Mouse (Mus musculus): ENCODE data around the gene Gm49380. TPM values are rescaled to one million over a fixed set of nuclear protein-coding genes. Genes with fewer than 3 reads are reported as not detected.

Gene Gm49380
- total RNA-seq (2022), result under 1 TPM in 2 of 4 experiments, not detected in 2; 0.67 to 0.78 TPM

GRCm38 (mm10) chr9:44113105-44113789, at the start of gene Gm49380, which contains the start of gene Rnf26:
Gm49380 (minus strand) TSS chr9:44113500.
Rnf26 (minus strand) TSS chr9:44113517.
- DNase-seq (ENCODE audit: low spot score in 2 of 2), result peak; percentile 87 to 96

GRCm38 (mm10) chr9:44159886-44160285, 46.6 kb upstream of the Gm49380 start:
- no peak for DNase-seq (ENCODE audit: low spot score in 2 of 2)

GRCm38 (mm10) chr9:44147290-44147689, 34.0 kb upstream of the Gm49380 start:
- DNase-seq (ENCODE audit: low spot score in 2 of 2), result no peak

- no peak for DNase-seq (ENCODE audit: low spot score in 2 of 2)
Measured at GRCm38 (mm10) chr9:44144718-44145060, 31.4 kb upstream of the Gm49380 start.

GRCm38 (mm10) chr9:44144023-44144717, 30.9 kb upstream of the Gm49380 start:
- no peak for DNase-seq (ENCODE audit: low spot score in 2 of 2)

GRCm38 (mm10) chr9:44143421-44143820, 30.1 kb upstream of the Gm49380 start:
- DNase-seq (ENCODE audit: low spot score in 2 of 2), result no peak

GRCm38 (mm10) chr9:44141951-44142350, 28.7 kb upstream of the Gm49380 start:
- no peak for DNase-seq (ENCODE audit: low spot score in 2 of 2)

- DNase-seq (ENCODE audit: low spot score in 2 of 2), result no peak
Measured at GRCm38 (mm10) chr9:44137846-44138245, 24.5 kb upstream of the Gm49380 start.

- DNase-seq (ENCODE audit: low spot score in 2 of 2), result no peak
Measured at GRCm38 (mm10) chr9:44135731-44136411, 22.6 kb upstream of the Gm49380 start.

- DNase-seq (ENCODE audit: low spot score in 2 of 2), result no peak
Measured at GRCm38 (mm10) chr9:44134851-44135730, 21.8 kb upstream of the Gm49380 start.

- DNase-seq (ENCODE audit: low spot score in 2 of 2), result no peak
Measured at GRCm38 (mm10) chr9:44134101-44134850, 21.0 kb upstream of the Gm49380 start, which contains the start of gene Mcam. Mcam (plus strand) TSS chr9:44134469.

GRCm38 (mm10) chr9:44133287-44133686, 20.0 kb upstream of the Gm49380 start:
- no peak for DNase-seq (ENCODE audit: low spot score in 2 of 2)

GRCm38 (mm10) chr9:44132200-44132599, 18.9 kb upstream of the Gm49380 start:
- no peak for DNase-seq (ENCODE audit: low spot score in 2 of 2)

GRCm38 (mm10) chr9:44131276-44131590, 17.9 kb upstream of the Gm49380 start:
- DNase-seq (ENCODE audit: low spot score in 2 of 2), result no peak

- no peak for DNase-seq (ENCODE audit: low spot score in 2 of 2)
Measured at GRCm38 (mm10) chr9:44130581-44131275, 17.4 kb upstream of the Gm49380 start.

GRCm38 (mm10) chr9:44130034-44130433, 16.7 kb upstream of the Gm49380 start:
- no peak for DNase-seq (ENCODE audit: low spot score in 2 of 2)

- no peak for DNase-seq (ENCODE audit: low spot score in 2 of 2)
Measured at GRCm38 (mm10) chr9:44129633-44130032, 16.3 kb upstream of the Gm49380 start.

- DNase-seq (ENCODE audit: low spot score in 2 of 2), result no peak
Measured at GRCm38 (mm10) chr9:44127351-44127801, 14.1 kb upstream of the Gm49380 start.

- DNase-seq (ENCODE audit: low spot score in 2 of 2), result no peak
Measured at GRCm38 (mm10) chr9:44126746-44127145, 13.4 kb upstream of the Gm49380 start.

Data from left cerebral cortex, adult 8-10 months (tissue).